Mouse (Mus musculus) liver, embryonic 14.5 days (tissue): ENCODE results near the gene Auts2. TPM values are rescaled to one million over a fixed set of nuclear protein-coding genes. Genes with fewer than 3 reads are reported as not detected.

Experiments used
- ATAC-seq: fragments of 200-750 bp; cut with Nextera tagmentation; 2 replicates; pipeline ENCODE4 v1.8.0; 2017; ENCODE audit warnings: moderate number of reproducible peaks, mild to moderate bottlenecking, moderate library complexity; ENCODE audit not compliant: insufficient read depth
- DNase-seq, 3 experiments: peaks; one replicate each; pipeline ENCODE4 v3.0.0-alpha.2; 2012 to 2013; ENCODE audit warnings: low read depth in 3 of 3, low spot score in 3 of 3
- H3K27ac ChIP-seq: fragments of 300-500 bp; sonication (generic); 2 replicates; pipeline ENCODE4 v1.5.1; 2014; ENCODE audit warnings: moderate library complexity, mild to moderate bottlenecking, control low read depth, inconsistent platforms
- H3K27me3 ChIP-seq: fragments of 300-500 bp; sonication (generic); 2 replicates; pipeline ENCODE4 v1.6.1; 2014; ENCODE audit warnings: mild to moderate bottlenecking, low read length, moderate library complexity; ENCODE audit not compliant: control insufficient read depth, insufficient read depth
- H3K36me3 ChIP-seq: fragments of 300-500 bp; sonication (generic); replicated peaks from 2 replicates; pipeline ENCODE4 v1.6.1; 2014; ENCODE audit warnings: low read depth; ENCODE audit not compliant: control insufficient read depth, insufficient read depth
- H3K4me1 ChIP-seq, 2 experiments: fragments of 200-500 bp in 1 of 2; fragments of 300-500 bp in 1 of 2; sonication (generic) in 1 of 2; replicated peaks; 2 replicates each; pipeline ENCODE4 v1.6.1; 2012 to 2014; ENCODE audit warnings: antibody characterized with exemption in 1 of 2, inconsistent platforms in 1 of 2, low read length in 1 of 2; ENCODE audit not compliant: control insufficient read depth in 2 of 2, insufficient read depth in 2 of 2
- H3K4me2 ChIP-seq: fragments of 300-500 bp; sonication (generic); 2 replicates; pipeline ENCODE4 v1.6.1; 2014; ENCODE audit warnings: low read depth, mild to moderate bottlenecking, control low read depth, moderate library complexity
- H3K4me3 ChIP-seq, 2 experiments: fragments of 200-500 bp in 1 of 2; fragments of 300-500 bp in 1 of 2; sonication (generic) in 1 of 2; 2 replicates each; pipeline ENCODE4 v1.5.1; 2012 to 2014; ENCODE audit warnings: low read depth in 2 of 2, low read length in 2 of 2, mild to moderate bottlenecking in 2 of 2, control low read depth in 1 of 2, inconsistent platforms in 1 of 2, moderate library complexity in 1 of 2; ENCODE audit not compliant: insufficient read depth in 1 of 2
- H3K9ac ChIP-seq: fragments of 300-500 bp; sonication (generic); replicated peaks from 2 replicates; pipeline ENCODE4 v1.6.1; 2014; ENCODE audit warnings: mild to moderate bottlenecking, control low read depth, moderate library complexity
- H3K9me3 ChIP-seq: fragments of 300-500 bp; sonication (generic); 2 replicates; pipeline ENCODE4 v1.6.1; 2016; ENCODE audit warnings: low read length, mixed read lengths; ENCODE audit not compliant: control insufficient read depth
- CTCF ChIP-seq: IDR thresholded peaks from 2 replicates; pipeline ENCODE4 v1.5.1; 2016; ENCODE audit warnings: antibody characterized with exemption, low read depth, control low read depth
- EP300 ChIP-seq: IDR thresholded peaks from 2 replicates; pipeline ENCODE4 v1.6.1; 2016; ENCODE audit warnings: antibody characterized with exemption, low read depth
- WGBS: fragments of 180-500 bp; shearing (Covaris S2); extraction: QIAGEN DNeasy Blood & Tissue Kit; methylation state at CpG from one replicate; pipeline ENCODE4 v1.1.7; 2014; ENCODE audit not compliant: insufficient replicate concordance; 5-methylcytosine and 5-hydroxymethylcytosine counted together
- polyA plus RNA-seq, 2 experiments: library from polyadenylated mRNA; depleted of rRNA in 1 of 2; stranded (reverse) in 1 of 2; unstranded in 1 of 2; fragments of >200 nt; fragmentation: Nextera tagmentation in 1 of 2; extraction: Ambion mirVana in 1 of 2; gene quantifications; 2 replicates each; pipeline versions ENCODE4 v1.2.1 to v1.2.3; 2012 to 2014

The Auts2 gene
- polyA plus RNA-seq, 2 experiments, result 0.77 to 1.6 TPM

- Histone ChIP-seq H3K27me3 (no peaks in the 10 kb centered on the region), H3K36me3 (no peaks in the 10 kb centered on the region), H3K4me1 (no peaks in the 10 kb centered on the region), H3K4me2 (no peak overlapping the region), H3K4me3 (no peak overlapping the region), H3K27ac (no peak overlapping the region), H3K9ac (no peak overlapping the region), H3K9me3 (no peaks in the 10 kb centered on the region)
- WGBS, result 74% methylated on average over 5 of the region's 5 CpGs
- ATAC-seq (no peak), DNase-seq (no peak)
- TF ChIP-seq EP300 (no peak), CTCF (no peak)
These were observed 744.8 kb downstream of the Auts2 start for GRCm38 (mm10) chr5:131798373-131798772.

- DNase-seq (no peak), ATAC-seq (no peak)
- no peaks in the 10 kb centered on the region for H3K4me1 ChIP-seq
- H3K36me3 ChIP-seq, result no peaks in the 10 kb centered on the region
- no peak overlapping the region for H3K4me3 ChIP-seq
- H3K27ac ChIP-seq, result no peak overlapping the region
- TF ChIP-seq CTCF (no peak), EP300 (no peak)
- H3K9me3 ChIP-seq, result no peaks in the 10 kb centered on the region
- no peaks in the 10 kb centered on the region for H3K27me3 ChIP-seq
- H3K9ac ChIP-seq, result no peak overlapping the region
- no peak overlapping the region for H3K4me2 ChIP-seq
These were observed 746.1 kb downstream of the Auts2 start for GRCm38 (mm10) chr5:131797044-131797443.

- DNase-seq, result no peak
- Histone ChIP-seq H3K27me3 (no peaks in the 10 kb centered on the region), H3K36me3 (no peaks in the 10 kb centered on the region), H3K4me2 (no peak overlapping the region), H3K9me3 (no peaks in the 10 kb centered on the region), H3K9ac (no peak overlapping the region), H3K27ac (no peak overlapping the region), H3K4me1 (no peaks in the 10 kb centered on the region), H3K4me3 (no peak overlapping the region)
- ATAC-seq, result no peak
- TF ChIP-seq CTCF (no peak), EP300 (no peak)
- WGBS, result 46% methylated on average over 18 of the region's 18 CpGs
These were observed 748.6 kb downstream of the Auts2 start for GRCm38 (mm10) chr5:131794411-131795133.

GRCm38 (mm10) chr5:131789601-131790000, 753.5 kb downstream of the Auts2 start:
- Histone ChIP-seq H3K36me3 (no peaks in the 10 kb centered on the region), H3K4me1 (no peaks in the 10 kb centered on the region), H3K4me2 (no peak overlapping the region), H3K27me3 (no peaks in the 10 kb centered on the region), H3K9ac (no peak overlapping the region), H3K27ac (no peak overlapping the region), H3K9me3 (no peaks in the 10 kb centered on the region), H3K4me3 (no peak overlapping the region)
- DNase-seq, result no peak
- TF ChIP-seq EP300, result no peak
- TF ChIP-seq CTCF, result no peak
- WGBS, result 54% methylated on average over 8 of the region's 8 CpGs
- no peak for ATAC-seq

GRCm38 (mm10) chr5:131788008-131788407, 755.1 kb downstream of the Auts2 start:
- no peak overlapping the region for H3K27ac ChIP-seq
- no peak overlapping the region for H3K4me3 ChIP-seq
- H3K4me2 ChIP-seq, result no peak overlapping the region
- H3K9ac ChIP-seq, result no peak overlapping the region
- H3K27me3 ChIP-seq, result no peaks in the 10 kb centered on the region
- no peak for ATAC-seq
- DNase-seq, result no peak
- 57% methylated on average over 6 of the region's 6 CpGs for WGBS
- no peaks in the 10 kb centered on the region for H3K4me1 ChIP-seq
- no peaks in the 10 kb centered on the region for H3K9me3 ChIP-seq
- TF ChIP-seq EP300 (no peak), CTCF (no peak)
- H3K36me3 ChIP-seq, result no peaks in the 10 kb centered on the region
